Comparison of ENCODE assay signal across 10 mouse cellular contexts in genomic region chr2:150687871-150688540, GRCm38 (mm10). TPM values are rescaled to one million over a fixed set of nuclear protein-coding genes. Genes with fewer than 3 reads are reported as not detected.
DNase-seq lines count a peak whose midpoint lies in the region; ATAC-seq and TF ChIP-seq lines count a peak whose summit lies in the region.
"Had no signal": no experiment of that assay in that cellular context is flagged by ENCODE, and none has a peak within 500 bp of the region (broad histone marks: within the 10 kb centered on the region; RNA-seq: fewer than 3 reads in every experiment).

No protein-coding gene starts in this region.

- H3K4me2 ChIP-seq in hindbrain, embryonic 15.5 days = peak overlapping the region; percentile 71
- H3K4me2 ChIP-seq in midbrain, embryonic 15.5 days = peak overlapping the region; percentile 77

- no peaks in the 10 kb centered on the region for H3K4me1 ChIP-seq in heart, adult 2 months (ENCODE audit: control insufficient read depth, insufficient read depth, low read length)
- H3K4me1 ChIP-seq in brown adipose tissue, adult 24 weeks (ENCODE audit: control insufficient read depth, insufficient read depth, insufficient read length, low read length) = no peaks in the 10 kb centered on the region
- H3K4me1 ChIP-seq in hindbrain, embryonic 15.5 days (replicated peaks) = peaks cover 24% of the 10 kb centered on the region
- peaks cover 17% of the 10 kb centered on the region for H3K4me1 ChIP-seq in midbrain, embryonic 15.5 days

- no peak for TF ChIP-seq CTCF in heart, adult 2 months (IDR thresholded peaks at IDR 0.05)

- intact Hi-C loops in heart, adult 2 months (cut with DNase I) = no loop called here
- intact Hi-C loops in heart, postnatal 14 days (cut with DNase I) = no loop called here

- no peaks in the 10 kb centered on the region for H3K79me2 ChIP-seq in heart, adult 2 months (replicated peaks; ENCODE audit: control insufficient read depth, insufficient read depth, low read length)

- H3K4me3 ChIP-seq in heart, adult 2 months = peak overlapping the region; percentile 22; the same call in 1 of the 2 replicates
- H3K4me3 ChIP-seq in brown adipose tissue, adult 24 weeks (ENCODE audit: insufficient read depth, low read depth, low read length) = peak overlapping the region; percentile 34
- peak overlapping the region; percentile 41 for H3K4me3 ChIP-seq in hindbrain, embryonic 15.5 days
- peak overlapping the region; percentile 45 for H3K4me3 ChIP-seq in midbrain, embryonic 15.5 days

- 5% methylated on average over 23 of the region's 23 CpGs for WGBS in heart, adult 2 months
- WGBS in hindbrain, embryonic 15.5 days = 6% methylated on average over 23 of the region's 23 CpGs
- 3% methylated on average over 23 of the region's 23 CpGs for WGBS in midbrain, embryonic 15.5 days

- H3K27ac ChIP-seq in heart, adult 2 months = no peak overlapping the region
- no peak overlapping the region for H3K27ac ChIP-seq in brown adipose tissue, adult 24 weeks (replicated peaks; ENCODE audit: low read depth, low read length)
- no peak overlapping the region for H3K27ac ChIP-seq in hindbrain, embryonic 15.5 days (replicated peaks)
- no peak overlapping the region for H3K27ac ChIP-seq in midbrain, embryonic 15.5 days

- peaks cover 12% of the 10 kb centered on the region for H3K27me3 ChIP-seq in heart, adult 2 months (ENCODE audit: control insufficient read depth, insufficient read depth, low read length)
- peaks cover 70% of the 10 kb centered on the region for H3K27me3 ChIP-seq in hindbrain, embryonic 15.5 days
- H3K27me3 ChIP-seq in midbrain, embryonic 15.5 days (replicated peaks) = peaks cover 57% of the 10 kb centered on the region

- DNase-seq in heart, adult 2 months = no peak
- DNase-seq in heart, postnatal 14 days = no peak
- no peak for DNase-seq in right cerebral cortex, postnatal 14 days
- DNase-seq in layer of hippocampus, adult 9-11 months = no peak
- DNase-seq in gastrocnemius, postnatal 25 days = no peak

- no peak for TF ChIP-seq EP300 in heart, adult 2 months (IDR thresholded peaks at IDR 0.05; ENCODE audit: insufficient read depth, low read depth, low read length)

- no peak overlapping the region for H3K9ac ChIP-seq in heart, adult 2 months (ENCODE audit: low read depth, low read length)
- 0 out of 2 replicates have a peak overlapping the region, but pooled peaks have one; percentile 20 for H3K9ac ChIP-seq in hindbrain, embryonic 15.5 days
- 0 out of 2 replicates have a peak overlapping the region, but pooled peaks have one; percentile 7 for H3K9ac ChIP-seq in midbrain, embryonic 15.5 days

- H3K36me3 ChIP-seq in heart, adult 2 months (ENCODE audit: control insufficient read depth, insufficient read depth, low read length) = no peaks in the 10 kb centered on the region
- H3K36me3 ChIP-seq in hindbrain, embryonic 15.5 days = no peaks in the 10 kb centered on the region
- no peaks in the 10 kb centered on the region for H3K36me3 ChIP-seq in midbrain, embryonic 15.5 days (replicated peaks)

- TF ChIP-seq POLR2A in heart, adult 2 months (IDR thresholded peaks at IDR 0.05; ENCODE audit: insufficient read depth, low read depth, low read length) = no peak

- H3K9me3 ChIP-seq in hindbrain, embryonic 15.5 days = no peaks in the 10 kb centered on the region
- H3K9me3 ChIP-seq in midbrain, embryonic 15.5 days = no peaks in the 10 kb centered on the region

- ATAC-seq in hindbrain, embryonic 15.5 days (ENCODE audit: low FRiP score, low read depth) = 0 out of 2 replicates have a peak, but pooled peaks have one; percentile 11
- ATAC-seq in midbrain, embryonic 15.5 days (replicated peaks) = 0 out of 2 replicates have a peak, but pooled peaks have one; percentile 10

RNA-seq across cellular contexts. Expression of gene Vsx1, which starts 1.2 kb away (rescaled TPM):
- under 1 TPM; 0.10 to 0.14 TPM for total RNA-seq in heart, adult 2 months (2021)
- not detected in 2 replicates for polyA plus RNA-seq in heart, adult 2 months (2012; rRNA removed)
- not detected for total RNA-seq in heart, postnatal 14 days (2021)
- not detected in 2 replicates for polyA plus RNA-seq in brown adipose tissue, adult 24 weeks (2012; ENCODE audit: insufficient read depth, insufficient read length, missing spikeins)
- 0.09 and 0.13 TPM in 2 replicates for polyA plus RNA-seq in hindbrain, embryonic 15.5 days (2015; fragmentation: Nextera tagmentation; extraction: Ambion mirVana)
- 0.04 and 0.06 TPM in 2 replicates for polyA plus RNA-seq in midbrain, embryonic 15.5 days (2015; fragmentation: Nextera tagmentation; extraction: Ambion mirVana)
- not detected for total RNA-seq in gastrocnemius, postnatal 25 days (2021)
- total RNA-seq: megakaryocyte, adult 5-6 weeks had no signal
- polyA plus RNA-seq: C2C12 had no signal

RNA-seq across cellular contexts. Expression of gene Acss1, which starts 19.7 kb away (rescaled TPM):
- total RNA-seq in heart, adult 2 months (2021) = 100 to 1,000 TPM; 256 to 332 TPM
- 301 and 494 TPM in 2 replicates for polyA plus RNA-seq in heart, adult 2 months (2012; rRNA removed)
- 100 to 1,000 TPM; 121 to 136 TPM for total RNA-seq in heart, postnatal 14 days (2021)
- polyA plus RNA-seq in brown adipose tissue, adult 24 weeks (2012; ENCODE audit: insufficient read depth, insufficient read length, missing spikeins) = 95.0 and 102 TPM in 2 replicates
- polyA plus RNA-seq in hindbrain, embryonic 15.5 days (2015; fragmentation: Nextera tagmentation; extraction: Ambion mirVana) = 15.0 and 19.8 TPM in 2 replicates
- 16.7 and 20.9 TPM in 2 replicates for polyA plus RNA-seq in midbrain, embryonic 15.5 days (2015; fragmentation: Nextera tagmentation; extraction: Ambion mirVana)
- 10 to 100 TPM in 1 of 2 experiments, 1 to 10 TPM in 1; 6.8 to 16.6 TPM for total RNA-seq in gastrocnemius, postnatal 25 days (2021)
- polyA plus RNA-seq: C2C12 had no signal
